Mouse (Mus musculus) MEL (cell line): ENCODE results near the gene Armh1.

Source experiments
- CHD2 ChIP-seq: IDR thresholded peaks from 2 replicates; pipeline ENCODE4 v1.6.1; 2011; ENCODE audit warnings: low read length, improper control_type of control experiment
- CTCF ChIP-seq, 3 experiments: IDR thresholded peaks in 2 of 3; conservative IDR thresholded peaks in 1 of 3; 2 replicates each; pipeline ENCODE4 v1.5.1; 2011 to 2012; ENCODE audit warnings: low read length in 3 of 3, low read depth in 2 of 3, mild to moderate bottlenecking in 2 of 3, improper control_type of control experiment in 1 of 3, inconsistent platforms in 1 of 3, mixed read lengths in 1 of 3, moderate library complexity in 1 of 3; ENCODE audit not compliant: control insufficient read depth in 1 of 3, insufficient read depth in 1 of 3, poor library complexity in 1 of 3, severe bottlenecking in 1 of 3
- ETS1 ChIP-seq: IDR thresholded peaks from 2 replicates; pipeline ENCODE4 v1.6.1; 2012; ENCODE audit warnings: low read depth, mild to moderate bottlenecking, inconsistent platforms, low read length, improper control_type of control experiment, moderate library complexity
- GATA1 ChIP-seq: IDR thresholded peaks from 2 replicates; pipeline ENCODE4 v1.6.1; 2011; ENCODE audit warnings: low read depth, low read length, improper control_type of control experiment
- KAT2A ChIP-seq: conservative IDR thresholded peaks from 2 replicates; pipeline ENCODE4 v1.6.1; 2012; ENCODE audit warnings: low read depth, low read length, improper control_type of control experiment, inconsistent platforms
- MYB ChIP-seq: IDR thresholded peaks from 2 replicates; pipeline ENCODE4 v1.6.1; 2011; ENCODE audit warnings: mild to moderate bottlenecking, low read depth, low read length, improper control_type of control experiment
- MYC ChIP-seq: IDR thresholded peaks from 2 replicates; pipeline ENCODE4 v1.6.1; 2011; ENCODE audit warnings: low read depth, mild to moderate bottlenecking, low read length, improper control_type of control experiment, moderate library complexity
- NRF1 ChIP-seq: IDR thresholded peaks from 2 replicates; pipeline ENCODE4 v1.6.1; 2014; ENCODE audit warnings: low read depth, mild to moderate bottlenecking, inconsistent platforms, low read length, improper control_type of control experiment, moderate library complexity; ENCODE audit not compliant: poor library complexity, insufficient read depth, severe bottlenecking
- POLR2A ChIP-seq, 2 experiments: IDR thresholded peaks; 2 replicates each; pipeline ENCODE4 v1.6.1; 2011 to 2012; ENCODE audit warnings: low read length in 2 of 2, mild to moderate bottlenecking in 2 of 2, control low read depth in 1 of 2, improper control_type of control experiment in 1 of 2, low read depth in 1 of 2, moderate library complexity in 1 of 2; ENCODE audit not compliant: control insufficient read depth in 1 of 2, insufficient read depth in 1 of 2, poor library complexity in 1 of 2
- POLR2AphosphoS5 ChIP-seq: IDR thresholded peaks from 2 replicates; pipeline ENCODE4 v1.6.1; 2012; ENCODE audit warnings: low read depth, borderline replicate concordance, mild to moderate bottlenecking, inconsistent platforms, low read length, moderate library complexity, mixed read lengths
- ZC3H11A ChIP-seq: IDR thresholded peaks from 2 replicates; pipeline ENCODE4 v1.6.1; 2012; ENCODE audit warnings: low read depth, mild to moderate bottlenecking, inconsistent platforms, low read length, improper control_type of control experiment

DNA sequence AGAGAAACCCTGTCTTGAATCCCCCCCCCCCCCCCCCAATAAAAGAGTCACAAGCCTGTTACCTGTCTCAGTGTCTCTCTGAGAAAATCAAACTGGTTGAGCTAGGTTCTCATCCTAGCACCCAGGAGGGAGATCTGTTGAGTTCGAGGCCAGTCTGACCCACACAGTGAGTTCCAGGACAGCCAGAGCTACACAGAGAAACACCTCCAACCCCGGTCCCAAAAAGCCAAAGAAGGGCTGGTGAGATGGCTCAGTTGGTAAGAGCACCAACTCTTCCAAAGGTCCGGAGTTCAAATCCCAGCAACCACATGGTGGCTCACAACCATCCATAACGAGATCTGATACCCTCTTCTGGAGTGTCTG lies 49.0 kb downstream of the Armh1 start:
- TF ChIP-seq CTCF (IDR thresholded peaks at IDR 0.05 in 2 of 3, conservative IDR thresholded peaks at IDR 0.05 in 1 of 3; ENCODE audit: control insufficient read depth in 1 of 3, insufficient read depth in 1 of 3, low read depth in 2 of 3, low read length in 3 of 3, poor library complexity in 1 of 3, severe bottlenecking in 1 of 3), result no peak
- TF ChIP-seq GATA1, result no peak
- TF ChIP-seq KAT2A, result no peak
- no peak for TF ChIP-seq ETS1
- TF ChIP-seq POLR2A (IDR thresholded peaks at IDR 0.05; ENCODE audit: control insufficient read depth in 1 of 2, insufficient read depth in 1 of 2, low read depth in 1 of 2, low read length in 2 of 2, poor library complexity in 1 of 2), result peak in 1 of 2 experiments; percentile 88; a peak in 3 of 4 replicates
- no peak for TF ChIP-seq MYB
- no peak for TF ChIP-seq MYC
- no peak for TF ChIP-seq NRF1
- TF ChIP-seq ZC3H11A, result no peak
- no peak for TF ChIP-seq CHD2
- no peak for TF ChIP-seq POLR2AphosphoS5
